Mouse (Mus musculus) limb, embryonic 10.5 days (tissue): ENCODE measurements around the gene Mblac2. TPM values are rescaled to one million over a fixed set of nuclear protein-coding genes. Genes with fewer than 3 reads are reported as not detected.
"Not testable (repeated sequence)": the region's sequence is repeated elsewhere in the genome, so short reads cannot be mapped to it uniquely, and the experiment has no call there.

Experiments
- DNase-seq: peaks from one replicate; pipeline ENCODE4 v3.0.0-alpha.2; 2017; ENCODE audit warnings: low spot score
- H3K27ac ChIP-seq: fragments of 300-500 bp; sonication (generic); 2 replicates; pipeline ENCODE4 v1.5.1; 2016; ENCODE audit warnings: mild to moderate bottlenecking
- H3K27me3 ChIP-seq: fragments of 300-500 bp; sonication (generic); 2 replicates; pipeline ENCODE4 v1.6.1; 2016; ENCODE audit warnings: low read depth, mild to moderate bottlenecking; ENCODE audit not compliant: poor library complexity, severe bottlenecking
- H3K36me3 ChIP-seq: fragments of 300-500 bp; sonication (generic); 2 replicates; pipeline ENCODE4 v1.6.1; 2016; ENCODE audit warnings: mild to moderate bottlenecking, moderate library complexity
- H3K4me1 ChIP-seq: fragments of 300-500 bp; sonication (generic); 2 replicates; pipeline ENCODE4 v1.6.1; 2016
- H3K4me3 ChIP-seq: fragments of 300-500 bp; sonication (generic); 2 replicates; pipeline ENCODE4 v1.5.1; 2016; ENCODE audit warnings: mild to moderate bottlenecking, moderate library complexity
- H3K9me3 ChIP-seq: fragments of 300-500 bp; sonication (generic); replicated peaks from 2 replicates; pipeline ENCODE4 v1.6.1; 2016; ENCODE audit warnings: mild to moderate bottlenecking
- WGBS: fragments of 180-500 bp; shearing (Covaris S2); methylation state at CpG from one replicate; pipeline ENCODE4 v1.1.7; 2016; 5-methylcytosine and 5-hydroxymethylcytosine counted together
- polyA plus RNA-seq: library from polyadenylated mRNA; unstranded; fragments of >200 nt; fragmentation: Nextera tagmentation; extraction: Ambion mirVana; gene quantifications from 2 replicates; pipeline ENCODE4 v1.2.1, GENCODE M21; 2016

Gene Mblac2
- polyA plus RNA-seq, 1 experiment from 2014 or later: 4.4 TPM

- Histone ChIP-seq H3K27ac (no peak overlapping the region), H3K9me3 (no peaks in the 10 kb centered on the region), H3K27me3 (no peaks in the 10 kb centered on the region), H3K36me3 (peaks cover 8% of the 10 kb centered on the region; the same call in 1 of the 2 replicates), H3K4me3 (no peak overlapping the region), H3K4me1 (no peaks in the 10 kb centered on the region)
- 89% methylated on average over 9 of the region's 9 CpGs for WGBS
- no peak for DNase-seq
Observed at GRCm38 (mm10) chr13:81703621-81704020, 7.5 kb upstream of the Mblac2 start.

DNA sequence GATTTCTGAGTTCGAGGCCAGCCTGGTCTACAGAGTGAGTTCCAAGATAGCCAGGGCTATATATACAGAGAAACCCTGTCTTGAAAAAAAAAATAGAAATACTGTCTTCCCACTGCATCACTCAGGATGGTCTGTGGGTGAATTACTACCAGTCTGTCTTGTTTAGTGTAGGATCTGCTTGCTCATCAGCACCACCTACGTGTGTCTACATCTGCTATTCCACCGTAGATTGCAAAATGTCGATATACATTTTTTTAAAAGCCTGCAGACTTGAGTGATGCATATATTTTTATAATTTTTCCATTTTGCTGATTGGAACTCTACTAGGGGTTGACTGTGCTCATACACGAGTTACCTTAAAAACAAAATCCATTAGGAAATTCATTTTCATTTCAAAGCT lies 4.8 kb upstream of the Mblac2 start:
- Histone ChIP-seq H3K27ac (no peak overlapping the region), H3K4me1 (peaks cover 10% of the 10 kb centered on the region; the same call in 1 of the 2 replicates), H3K4me3 (no peak overlapping the region), H3K9me3 (no peaks in the 10 kb centered on the region), H3K27me3 (no peaks in the 10 kb centered on the region), H3K36me3 (peaks cover 6% of the 10 kb centered on the region; the same call in 1 of the 2 replicates)
- DNase-seq: no peak
- 94% methylated on average over 5 of the region's 5 CpGs for whole genome bisulfite sequencing

DNA sequence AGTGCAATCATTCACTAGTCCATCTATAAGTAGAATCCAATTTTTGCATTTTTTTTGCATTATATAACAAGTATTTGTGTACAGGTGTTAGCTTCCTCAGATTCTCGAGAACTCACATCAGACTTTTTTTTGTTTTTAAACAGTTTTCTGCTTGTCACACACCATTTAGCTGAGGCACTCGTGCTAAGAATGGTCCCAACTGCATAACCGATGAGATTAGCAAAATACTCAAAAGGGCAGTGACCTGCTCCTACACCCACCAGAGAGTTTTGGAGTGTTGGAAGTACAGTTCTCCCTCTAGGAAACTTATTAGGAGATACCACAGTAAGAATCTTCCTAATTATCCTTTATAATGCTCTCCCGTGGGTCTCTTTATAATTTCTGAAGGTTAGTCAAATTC lies 1.3 kb upstream of the Mblac2 start:
- Histone ChIP-seq H3K27me3 (peaks cover 5% of the 10 kb centered on the region; the same call in 1 of the 2 replicates), H3K9me3 (no peaks in the 10 kb centered on the region), H3K36me3 (no peaks in the 10 kb centered on the region), H3K27ac (no peak overlapping the region), H3K4me1 (peaks cover 18% of the 10 kb centered on the region), H3K4me3 (peak overlapping the region; percentile 80)
- no peak for DNase-seq
- WGBS: 56% methylated on average over 4 of the region's 4 CpGs

GRCm38 (mm10) chr13:81710266-81710665 lies 875 bp upstream of the Mblac2 start:
- WGBS: under 1% methylated on average over 7 of the region's 7 CpGs
- no peaks in the 10 kb centered on the region for H3K9me3 ChIP-seq
- peaks cover 5% of the 10 kb centered on the region; the same call in 1 of the 2 replicates for H3K27me3 ChIP-seq
- DNase-seq: no peak
- H3K4me1 ChIP-seq: peaks cover 18% of the 10 kb centered on the region
- H3K4me3 ChIP-seq: peak overlapping the region; percentile 80
- no peaks in the 10 kb centered on the region for H3K36me3 ChIP-seq
- peak overlapping the region; percentile 86 for H3K27ac ChIP-seq

- DNase-seq: no peak
- Histone ChIP-seq H3K27ac (peak overlapping the region; percentile 86), H3K27me3 (peaks cover 5% of the 10 kb centered on the region; the same call in 1 of the 2 replicates), H3K4me3 (peak overlapping the region; percentile 80), H3K9me3 (no peaks in the 10 kb centered on the region), H3K4me1 (peaks cover 18% of the 10 kb centered on the region), H3K36me3 (no peaks in the 10 kb centered on the region)
- WGBS: under 1% methylated on average over 42 of the region's 42 CpGs
Observed at GRCm38 (mm10) chr13:81711546-81712371, 618 bp downstream of the Mblac2 start.

DNA sequence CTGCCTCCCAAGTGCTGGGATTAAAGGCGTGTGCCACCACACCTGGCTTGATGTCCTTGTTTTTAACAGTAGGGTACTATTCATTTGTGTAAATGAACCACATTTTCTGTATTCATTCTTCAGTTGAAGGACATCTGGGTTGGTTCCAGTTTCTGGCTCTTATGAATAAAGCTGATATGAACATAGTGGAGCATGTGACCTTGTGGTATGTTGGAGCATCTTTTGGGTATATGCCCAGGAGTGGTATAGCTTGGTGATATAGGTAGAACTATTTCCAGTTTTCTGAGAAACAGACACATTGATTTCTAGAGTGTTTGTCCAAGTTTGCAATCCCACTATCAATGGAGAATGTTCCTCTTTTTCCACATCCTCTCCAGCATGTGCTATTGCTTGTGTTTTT lies 2.8 kb downstream of the Mblac2 start:
- Histone ChIP-seq H3K4me3 (no peak overlapping the region), H3K27me3 (peaks cover 5% of the 10 kb centered on the region; the same call in 1 of the 2 replicates), H3K27ac (no peak overlapping the region), H3K4me1 (peaks cover 18% of the 10 kb centered on the region), H3K36me3 (no peaks in the 10 kb centered on the region), H3K9me3 (no peaks in the 10 kb centered on the region)
- no peak for DNase-seq
- 91% methylated on average over 1 of the region's 1 CpGs for WGBS

DNA sequence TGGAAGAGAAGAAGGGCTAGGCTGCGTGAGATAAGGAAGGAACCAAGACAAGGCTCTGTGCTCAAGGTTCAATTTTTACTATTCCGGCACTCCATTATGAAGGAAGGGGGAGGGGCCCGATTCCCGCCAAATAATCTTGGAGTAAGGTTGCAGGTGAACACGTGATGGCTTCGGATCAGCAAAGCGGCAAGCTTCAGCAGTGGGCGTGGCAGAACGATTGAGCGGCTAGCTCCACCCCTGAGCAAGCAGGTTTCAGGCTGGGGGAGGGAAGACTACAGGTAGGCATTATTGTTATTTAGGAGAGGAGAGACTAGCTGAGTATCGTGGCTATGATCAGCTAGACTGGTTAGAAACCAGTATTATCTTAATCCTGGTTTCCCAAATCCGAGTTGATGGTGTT lies 17.0 kb downstream of the Mblac2 start:
- H3K9me3 ChIP-seq, H3K4me3 ChIP-seq, H3K27me3 ChIP-seq, H3K36me3 ChIP-seq, H3K27ac ChIP-seq, H3K4me1 ChIP-seq, DNase-seq: not testable (repeated sequence)
- 52% methylated on average over 12 of the region's 12 CpGs for WGBS

- no peak for DNase-seq
- Histone ChIP-seq H3K4me1 (no peaks in the 10 kb centered on the region), H3K9me3 (no peaks in the 10 kb centered on the region), H3K4me3 (no peak overlapping the region), H3K36me3 (no peaks in the 10 kb centered on the region), H3K27ac (no peak overlapping the region), H3K27me3 (no peaks in the 10 kb centered on the region)
- 43% methylated on average over 4 of the region's 4 CpGs for WGBS
Observed at GRCm38 (mm10) chr13:81729102-81729501, 18.0 kb downstream of the Mblac2 start.

DNA sequence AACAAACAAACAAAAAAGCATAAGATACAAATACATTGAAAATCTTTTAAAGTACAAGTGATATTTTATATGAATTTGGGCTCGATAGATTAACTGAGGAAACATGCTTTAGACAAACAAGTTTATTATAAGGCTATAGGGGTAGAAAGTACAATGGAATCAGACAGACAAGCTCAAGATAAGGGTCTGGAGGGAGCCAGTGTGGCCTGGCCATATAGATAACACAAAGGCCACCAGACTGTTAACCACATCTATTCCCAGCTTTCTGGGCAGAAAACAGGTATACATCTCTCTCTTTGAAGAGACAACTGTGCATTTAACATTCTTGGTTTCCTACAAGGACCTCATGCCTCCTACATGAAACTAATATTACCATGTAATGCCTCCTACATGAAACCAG lies 19.2 kb downstream of the Mblac2 start:
- DNase-seq: no peak
- 97% methylated on average over 1 of the region's 1 CpGs for WGBS
- no peaks in the 10 kb centered on the region for H3K36me3 ChIP-seq

GRCm38 (mm10) chr13:81736606-81737005 lies 25.5 kb downstream of the Mblac2 start:
- no peaks in the 10 kb centered on the region for H3K27me3 ChIP-seq
- H3K4me3 ChIP-seq: no peak overlapping the region
- H3K36me3 ChIP-seq: no peaks in the 10 kb centered on the region
- H3K4me1 ChIP-seq: no peaks in the 10 kb centered on the region
- H3K27ac ChIP-seq: no peak overlapping the region
- no peaks in the 10 kb centered on the region for H3K9me3 ChIP-seq
- 92% methylated on average over 5 of the region's 5 CpGs for WGBS
- DNase-seq: no peak

More for the DNA sequence above, 19.2 kb downstream of the Mblac2 start:
- H3K27me3 ChIP-seq: no peaks in the 10 kb centered on the region
- H3K4me3 ChIP-seq: no peak overlapping the region
- H3K27ac ChIP-seq: no peak overlapping the region
- H3K9me3 ChIP-seq: no peaks in the 10 kb centered on the region
- no peaks in the 10 kb centered on the region for H3K4me1 ChIP-seq

DNA sequence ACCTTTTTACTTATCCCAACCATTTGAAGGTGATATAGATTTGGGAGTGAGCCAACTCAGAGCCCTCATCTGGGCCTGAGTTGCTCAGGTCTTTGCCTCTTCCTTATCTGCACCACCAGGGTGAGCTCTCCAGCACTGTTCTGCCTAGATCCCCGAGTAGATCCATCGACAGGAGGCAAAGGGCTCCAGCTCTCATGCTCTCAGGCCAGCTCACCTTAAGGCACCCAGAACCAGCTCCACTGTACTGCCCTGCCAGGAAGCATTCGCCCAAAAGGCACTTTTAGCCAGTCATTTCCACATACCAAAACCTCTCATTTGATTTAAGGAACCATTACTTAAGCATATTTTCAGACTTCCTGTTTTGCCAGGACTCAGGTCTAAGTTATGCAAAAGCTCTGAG lies 29.8 kb downstream of the Mblac2 start:
- Histone ChIP-seq H3K27me3 (no peaks in the 10 kb centered on the region), H3K9me3 (no peaks in the 10 kb centered on the region), H3K4me3 (no peak overlapping the region), H3K4me1 (no peaks in the 10 kb centered on the region), H3K27ac (no peak overlapping the region), H3K36me3 (no peaks in the 10 kb centered on the region)
- DNase-seq: no peak
- WGBS: 61% methylated on average over 3 of the region's 3 CpGs

DNA sequence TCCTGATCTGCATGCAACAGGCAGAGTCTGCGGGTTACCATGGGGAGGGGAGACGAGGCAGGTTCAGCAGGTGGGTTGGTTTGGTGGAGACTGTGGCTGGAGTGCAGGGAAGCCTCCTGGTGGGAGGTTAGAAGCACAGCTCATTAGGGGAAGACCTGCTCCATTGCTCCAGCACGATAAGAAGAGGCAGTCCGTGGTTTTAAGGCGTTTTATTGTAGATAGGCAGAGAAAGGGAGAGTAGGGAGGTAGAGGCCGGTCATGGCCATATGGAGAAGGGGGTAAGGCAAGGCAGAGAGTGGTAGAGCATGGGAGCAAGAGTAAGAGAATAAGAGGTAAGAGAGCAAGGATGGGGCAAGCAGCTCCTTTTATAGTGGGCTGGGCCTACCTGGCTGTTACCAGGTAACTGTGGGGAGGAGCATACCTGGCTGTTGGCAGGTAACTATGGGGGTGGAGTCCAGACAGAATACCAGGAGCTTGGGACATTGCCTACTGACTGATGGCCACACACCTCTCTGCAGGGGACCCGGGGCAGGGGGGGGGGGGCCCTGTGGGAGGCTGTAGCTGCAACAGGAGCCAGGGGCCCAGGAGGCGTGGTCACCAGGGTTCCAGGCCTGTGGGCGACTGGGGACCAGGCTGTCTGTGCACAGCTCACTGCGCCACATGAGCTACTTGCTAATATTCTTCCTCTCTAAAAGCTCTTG lies 32.4 kb downstream of the Mblac2 start:
- no peaks in the 10 kb centered on the region for H3K4me1 ChIP-seq
- H3K4me3 ChIP-seq: no peak overlapping the region
- no peaks in the 10 kb centered on the region for H3K36me3 ChIP-seq
- DNase-seq: no peak
- H3K27ac ChIP-seq: no peak overlapping the region
- H3K9me3 ChIP-seq: no peaks in the 10 kb centered on the region
- WGBS: 57% methylated on average over 10 of the region's 10 CpGs
- no peaks in the 10 kb centered on the region for H3K27me3 ChIP-seq

GRCm38 (mm10) chr13:81744092-81744396 lies 32.9 kb downstream of the Mblac2 start:
- Histone ChIP-seq H3K27ac (no peak overlapping the region), H3K9me3 (no peaks in the 10 kb centered on the region), H3K27me3 (no peaks in the 10 kb centered on the region), H3K36me3 (no peaks in the 10 kb centered on the region), H3K4me3 (no peak overlapping the region), H3K4me1 (no peaks in the 10 kb centered on the region)
- no peak for DNase-seq
- 59% methylated on average over 2 of the region's 2 CpGs for WGBS
